Mouse (Mus musculus) left cerebral cortex, adult 18-20 months (tissue): ENCODE results near the gene Trappc6a. TPM values are rescaled to one million over a fixed set of nuclear protein-coding genes. Genes with fewer than 3 reads are reported as not detected.

Experiments used
- DNase-seq, 2 experiments: peaks; one replicate each; pipeline ENCODE4 v3.0.0; 2021 to 2022; ENCODE audit warnings: low spot score in 2 of 2, mixed read lengths in 1 of 2
- total RNA-seq, 2 experiments: library from RNA; stranded (reverse); gene quantifications; 2 replicates each; pipeline ENCODE4 v1.2.3; 2021

Trappc6a gene
- total RNA-seq, 2 experiments from 2014 or later = 18.7 to 21.1 TPM

- peak in 1 of 2 experiments; percentile 29 for DNase-seq
These were observed 15.0 kb downstream of the Trappc6a start for GRCm38 (mm10) chr7:19523017-19523756.

GRCm38 (mm10) chr7:19523757-19524419, 15.7 kb downstream of the Trappc6a start:
- DNase-seq = peak; percentile 60 to 64

GRCm38 (mm10) chr7:19524420-19525104, 16.4 kb downstream of the Trappc6a start:
- no peak for DNase-seq

- no peak for DNase-seq
These were observed 16.9 kb downstream of the Trappc6a start for GRCm38 (mm10) chr7:19525105-19525481.

- no peak for DNase-seq
These were observed 22.9 kb downstream of the Trappc6a start for GRCm38 (mm10) chr7:19531077-19531476.

- no peak for DNase-seq
These were observed 24.0 kb downstream of the Trappc6a start for GRCm38 (mm10) chr7:19532240-19532639.

GRCm38 (mm10) chr7:19534676-19535075, 26.5 kb downstream of the Trappc6a start:
- DNase-seq = no peak

GRCm38 (mm10) chr7:19540771-19541566, 32.8 kb downstream of the Trappc6a start:
- no peak for DNase-seq

GRCm38 (mm10) chr7:19541681-19542154, 33.5 kb downstream of the Trappc6a start:
- no peak for DNase-seq

- DNase-seq = no peak
These were observed 34.0 kb downstream of the Trappc6a start for GRCm38 (mm10) chr7:19542155-19542691.

- DNase-seq = no peak
These were observed 35.4 kb downstream of the Trappc6a start for GRCm38 (mm10) chr7:19543584-19543983.

GRCm38 (mm10) chr7:19546007-19546406, 37.8 kb downstream of the Trappc6a start:
- DNase-seq = no peak

- no peak for DNase-seq
These were observed 39.3 kb downstream of the Trappc6a start for GRCm38 (mm10) chr7:19547344-19547969.

- DNase-seq = no peak
These were observed 41.2 kb downstream of the Trappc6a start for GRCm38 (mm10) chr7:19549394-19549793.

GRCm38 (mm10) chr7:19551634-19552033, 43.4 kb downstream of the Trappc6a start:
- DNase-seq = no peak

- DNase-seq = no peak
These were observed 44.2 kb downstream of the Trappc6a start for GRCm38 (mm10) chr7:19552443-19552842.

GRCm38 (mm10) chr7:19554168-19554567, 46.0 kb downstream of the Trappc6a start:
- peak; percentile 62 to 74 for DNase-seq

GRCm38 (mm10) chr7:19557086-19557485, 48.9 kb downstream of the Trappc6a start:
- DNase-seq = no peak

- DNase-seq = peak in 1 of 2 experiments; percentile 41
These were observed 50.0 kb downstream of the Trappc6a start for GRCm38 (mm10) chr7:19557982-19558900.
